Mouse (Mus musculus) CD4-positive, CD25-positive, alpha-beta regulatory T cell, adult 2 months (primary cell): Measurements from ENCODE around the gene Unkl.
A peak's percentile ranks its signal among the peaks of the same experiment; 100 is the strongest.

ENCODE experiments used
- DNase-seq: peaks from one replicate; pipeline ENCODE4 v3.0.0-alpha.2; 2012; ENCODE audit warnings: low read depth, low spot score

The Unkl gene

GRCm38 (mm10) chr17:25255110-25255509 is 66.9 kb downstream of the Unkl start:
- DNase-seq = peak; percentile 35

- DNase-seq = peak; percentile 43
These were observed 68.0 kb downstream of the Unkl start, which contains the start of gene Baiap3 for GRCm38 (mm10) chr17:25256140-25256754. Gene Baiap3 (minus strand): TSS chr17:25256364.

GRCm38 (mm10) chr17:25257804-25258261 is 69.6 kb downstream of the Unkl start:
- peak; percentile 77 for DNase-seq

GRCm38 (mm10) chr17:25264453-25264852 is 76.3 kb downstream of the Unkl start:
- DNase-seq = no peak

GRCm38 (mm10) chr17:25270795-25271335 is 82.7 kb downstream of the Unkl start:
- DNase-seq = no peak

- peak; percentile 38 for DNase-seq
These were observed 84.1 kb downstream of the Unkl start for GRCm38 (mm10) chr17:25272326-25272725.

- DNase-seq = peak; percentile 93
These were observed 84.9 kb downstream of the Unkl start for GRCm38 (mm10) chr17:25272951-25273705.

GRCm38 (mm10) chr17:25273706-25274501 is 85.7 kb downstream of the Unkl start:
- DNase-seq = peak; percentile 97

GRCm38 (mm10) chr17:25274571-25275346 is 86.6 kb downstream of the Unkl start, which contains the start of gene Ube2i:
Gene Ube2i (minus strand): TSS chr17:25274622.
- no peak for DNase-seq

- DNase-seq = no peak
These were observed 87.6 kb downstream of the Unkl start for GRCm38 (mm10) chr17:25275833-25276232.

- DNase-seq = peak; percentile 74
These were observed 93.9 kb downstream of the Unkl start for GRCm38 (mm10) chr17:25282133-25282532.
